Mouse (Mus musculus): ENCODE results near the gene Gm21885. TPM values are rescaled to one million over a fixed set of nuclear protein-coding genes. Genes with fewer than 3 reads are reported as not detected.

Gm21885 gene
- polyA plus RNA-seq, 1 experiment from 2014 or later, result not detected

- WGBS, result 53% methylated on average over 2 of the region's 2 CpGs
- Histone ChIP-seq H3K9ac (replicated peaks; ENCODE audit: low read depth) (no peak overlapping the region), H3K27ac (ENCODE audit: low read length) (peak overlapping the region; percentile 35)
Measured at GRCm38 (mm10) chr11:94314098-94314652, 32.5 kb downstream of the Gm21885 start.

GRCm38 (mm10) chr11:94315308-94315707, 33.6 kb downstream of the Gm21885 start:
- peak overlapping the region; percentile 32; the same call in 1 of the 2 replicates for H3K27ac ChIP-seq (ENCODE audit: low read length)
- 40% methylated on average over 1 of the region's 1 CpGs for WGBS
- peaks cover 23% of the 10 kb centered on the region; the same call in 1 of the 2 replicates for H3K4me1 ChIP-seq (ENCODE audit: insufficient read depth, low read depth, low read length)

More at GRCm38 (mm10) chr11:94314098-94314652, 32.5 kb downstream of the Gm21885 start:
- peaks cover 23% of the 10 kb centered on the region; the same call in 1 of the 2 replicates for H3K4me1 ChIP-seq (ENCODE audit: insufficient read depth, low read depth, low read length)
- no peak overlapping the region for H3K4me2 ChIP-seq (replicated peaks; ENCODE audit: low read depth, low read length)
- DNase-seq (ENCODE audit: low spot score), result no peak
- no peaks in the 10 kb centered on the region for H3K9me3 ChIP-seq (ENCODE audit: low read length)
- no peak overlapping the region for H3K4me3 ChIP-seq (ENCODE audit: low read depth, low read length)
- TF ChIP-seq CTCF (IDR thresholded peaks at IDR 0.05) (no peak), EP300 (IDR thresholded peaks at IDR 0.05) (no peak)
- H3K27me3 ChIP-seq (replicated peaks; ENCODE audit: insufficient read depth, low read length), result no peaks in the 10 kb centered on the region
- no peak for ATAC-seq
- no peaks in the 10 kb centered on the region for H3K36me3 ChIP-seq (ENCODE audit: insufficient read depth, low read length)

GRCm38 (mm10) chr11:94316528-94316927, 34.9 kb downstream of the Gm21885 start:
- H3K4me2 ChIP-seq (replicated peaks; ENCODE audit: low read depth, low read length), result no peak overlapping the region
- peaks cover 23% of the 10 kb centered on the region; the same call in 1 of the 2 replicates for H3K4me1 ChIP-seq (ENCODE audit: insufficient read depth, low read depth, low read length)
- no peaks in the 10 kb centered on the region for H3K36me3 ChIP-seq (ENCODE audit: insufficient read depth, low read length)
- no peak overlapping the region for H3K27ac ChIP-seq (ENCODE audit: low read length)
- H3K9me3 ChIP-seq (ENCODE audit: low read length), result no peaks in the 10 kb centered on the region
- DNase-seq (ENCODE audit: low spot score) (no peak), ATAC-seq (no peak)
- TF ChIP-seq CTCF (IDR thresholded peaks at IDR 0.05) (no peak), EP300 (IDR thresholded peaks at IDR 0.05) (no peak)
- no peak overlapping the region for H3K4me3 ChIP-seq (ENCODE audit: low read depth, low read length)
- no peaks in the 10 kb centered on the region for H3K27me3 ChIP-seq (replicated peaks; ENCODE audit: insufficient read depth, low read length)
- WGBS, result 50% methylated on average over 2 of the region's 2 CpGs
- H3K9ac ChIP-seq (replicated peaks; ENCODE audit: low read depth), result no peak overlapping the region

More at GRCm38 (mm10) chr11:94315308-94315707, 33.6 kb downstream of the Gm21885 start:
- H3K9me3 ChIP-seq (ENCODE audit: low read length), result no peaks in the 10 kb centered on the region
- no peak for TF ChIP-seq EP300 (IDR thresholded peaks at IDR 0.05)
- no peak for TF ChIP-seq CTCF (IDR thresholded peaks at IDR 0.05)
- no peak overlapping the region for H3K4me3 ChIP-seq (ENCODE audit: low read depth, low read length)
- ATAC-seq (no peak), DNase-seq (ENCODE audit: low spot score) (no peak)
- H3K4me2 ChIP-seq (replicated peaks; ENCODE audit: low read depth, low read length), result no peak overlapping the region
- H3K36me3 ChIP-seq (ENCODE audit: insufficient read depth, low read length), result no peaks in the 10 kb centered on the region
- no peak overlapping the region for H3K9ac ChIP-seq (replicated peaks; ENCODE audit: low read depth)
- H3K27me3 ChIP-seq (replicated peaks; ENCODE audit: insufficient read depth, low read length), result no peaks in the 10 kb centered on the region

- Histone ChIP-seq H3K4me3 (ENCODE audit: low read depth, low read length) (no peak overlapping the region), H3K4me1 (ENCODE audit: insufficient read depth, low read depth, low read length) (peaks cover 23% of the 10 kb centered on the region; the same call in 1 of the 2 replicates), H3K27me3 (replicated peaks; ENCODE audit: insufficient read depth, low read length) (no peaks in the 10 kb centered on the region), H3K36me3 (ENCODE audit: insufficient read depth, low read length) (no peaks in the 10 kb centered on the region), H3K9ac (replicated peaks; ENCODE audit: low read depth) (no peak overlapping the region), H3K9me3 (ENCODE audit: low read length) (no peaks in the 10 kb centered on the region), H3K4me2 (replicated peaks; ENCODE audit: low read depth, low read length) (0 out of 2 replicates have a peak overlapping the region, but pooled peaks have one; percentile 9), H3K27ac (ENCODE audit: low read length) (no peak overlapping the region)
- DNase-seq (ENCODE audit: low spot score) (no peak), ATAC-seq (no peak)
- TF ChIP-seq EP300 (IDR thresholded peaks at IDR 0.05), result no peak
- no peak for TF ChIP-seq CTCF (IDR thresholded peaks at IDR 0.05)
- 63% methylated on average over 1 of the region's 1 CpGs for WGBS
Measured at GRCm38 (mm10) chr11:94317014-94317413, 35.3 kb downstream of the Gm21885 start.

- Histone ChIP-seq H3K27ac (ENCODE audit: low read length) (0 out of 2 replicates have a peak overlapping the region, but pooled peaks have one; percentile 7), H3K36me3 (ENCODE audit: insufficient read depth, low read length) (no peaks in the 10 kb centered on the region), H3K9me3 (ENCODE audit: low read length) (no peaks in the 10 kb centered on the region), H3K27me3 (replicated peaks; ENCODE audit: insufficient read depth, low read length) (no peaks in the 10 kb centered on the region), H3K4me2 (replicated peaks; ENCODE audit: low read depth, low read length) (0 out of 2 replicates have a peak overlapping the region, but pooled peaks have one; percentile 9), H3K4me3 (ENCODE audit: low read depth, low read length) (no peak overlapping the region), H3K9ac (replicated peaks; ENCODE audit: low read depth) (no peak overlapping the region), H3K4me1 (ENCODE audit: insufficient read depth, low read depth, low read length) (peaks cover 23% of the 10 kb centered on the region; the same call in 1 of the 2 replicates)
- ATAC-seq (no peak), DNase-seq (ENCODE audit: low spot score) (no peak)
- 40% methylated on average over 4 of the region's 4 CpGs for WGBS
- no peak for TF ChIP-seq CTCF (IDR thresholded peaks at IDR 0.05)
- no peak for TF ChIP-seq EP300 (IDR thresholded peaks at IDR 0.05)
Measured at GRCm38 (mm10) chr11:94317515-94317914, 35.8 kb downstream of the Gm21885 start.

GRCm38 (mm10) chr11:94318056-94318455, 36.4 kb downstream of the Gm21885 start:
- H3K9me3 ChIP-seq (ENCODE audit: low read length), result no peaks in the 10 kb centered on the region
- no peak overlapping the region for H3K4me2 ChIP-seq (replicated peaks; ENCODE audit: low read depth, low read length)
- no peak overlapping the region for H3K4me3 ChIP-seq (ENCODE audit: low read depth, low read length)
- 66% methylated on average over 5 of the region's 5 CpGs for WGBS
- H3K36me3 ChIP-seq (ENCODE audit: insufficient read depth, low read length), result no peaks in the 10 kb centered on the region
- H3K27me3 ChIP-seq (replicated peaks; ENCODE audit: insufficient read depth, low read length), result no peaks in the 10 kb centered on the region
- no peak overlapping the region for H3K9ac ChIP-seq (replicated peaks; ENCODE audit: low read depth)
- H3K4me1 ChIP-seq (ENCODE audit: insufficient read depth, low read depth, low read length), result peaks cover 23% of the 10 kb centered on the region; the same call in 1 of the 2 replicates
- ATAC-seq (no peak), DNase-seq (ENCODE audit: low spot score) (no peak)
- H3K27ac ChIP-seq (ENCODE audit: low read length), result no peak overlapping the region
- TF ChIP-seq EP300 (IDR thresholded peaks at IDR 0.05) (no peak), CTCF (IDR thresholded peaks at IDR 0.05) (no peak)
